Mouse (Mus musculus) cerebellum, adult 2 months (tissue): ENCODE measurements at regions not wholly inside any gene's neighbourhood (a gene's known extent, or its start where the extent isn't known, plus 50 kb on each side); places are given as distances from the start of the nearest gene placed in this dataset.

Source experiments
- CTCF ChIP-seq: fragments of 200-500 bp; IDR thresholded peaks from 2 replicates; pipeline ENCODE4 v1.5.1; 2011; ENCODE audit warnings: low read depth, mild to moderate bottlenecking, control low read depth, low read length, moderate library complexity, borderline replicate concordance; ENCODE audit not compliant: insufficient read depth
- POLR2A ChIP-seq: fragments of 200-500 bp; IDR thresholded peaks from 2 replicates; pipeline ENCODE4 v1.6.1; 2011; ENCODE audit warnings: low read length, control low read depth, borderline replicate concordance; ENCODE audit not compliant: insufficient read depth

- TF ChIP-seq POLR2A, result no peak
- TF ChIP-seq CTCF, result no peak
Observed at GRCm38 (mm10) chr14:72869188-72869749, 159.5 kb upstream of the Fndc3a start.
